Mouse (Mus musculus): ENCODE measurements around the gene Kctd15.

The Kctd15 gene

DNA sequence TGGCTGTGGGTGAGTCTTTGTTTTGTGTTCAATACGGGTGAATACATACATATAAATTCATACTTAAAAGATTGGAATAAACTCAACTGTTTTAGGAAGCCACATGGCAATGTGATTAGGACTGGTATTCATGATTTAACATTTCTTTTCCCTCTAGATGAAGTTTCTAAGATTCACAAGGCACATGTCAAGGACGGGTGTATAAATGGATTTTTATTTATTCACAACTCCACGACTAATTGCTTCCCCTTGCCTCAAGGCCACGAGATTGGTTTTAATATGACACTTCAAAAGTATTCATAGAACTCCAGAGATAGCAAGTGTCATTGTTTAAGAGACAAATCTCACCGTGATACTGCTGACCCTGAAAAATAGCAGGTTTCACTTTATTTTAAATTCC, at the start of gene Kctd15:
TSS of gene Kctd15 (minus strand) at position 101 of the 400 bp plus-strand sequence.
- DNase-seq (ENCODE audit: low spot score), result no peak

- DNase-seq (ENCODE audit: low spot score), result peak; percentile 31
Observed at GRCm38 (mm10) chr7:34704401-34704800, 47.9 kb upstream of the Kctd15 start.

GRCm38 (mm10) chr7:34703437-34703836, 46.9 kb upstream of the Kctd15 start:
- no peak for DNase-seq (ENCODE audit: low spot score)

- peak; percentile 73 for DNase-seq (ENCODE audit: low spot score)
Observed at GRCm38 (mm10) chr7:34702718-34703351, 46.3 kb upstream of the Kctd15 start.

GRCm38 (mm10) chr7:34699888-34700287, 43.4 kb upstream of the Kctd15 start:
- DNase-seq (ENCODE audit: low spot score), result no peak

- DNase-seq (ENCODE audit: low spot score), result no peak
Observed at GRCm38 (mm10) chr7:34698221-34698620, 41.7 kb upstream of the Kctd15 start.

DNA sequence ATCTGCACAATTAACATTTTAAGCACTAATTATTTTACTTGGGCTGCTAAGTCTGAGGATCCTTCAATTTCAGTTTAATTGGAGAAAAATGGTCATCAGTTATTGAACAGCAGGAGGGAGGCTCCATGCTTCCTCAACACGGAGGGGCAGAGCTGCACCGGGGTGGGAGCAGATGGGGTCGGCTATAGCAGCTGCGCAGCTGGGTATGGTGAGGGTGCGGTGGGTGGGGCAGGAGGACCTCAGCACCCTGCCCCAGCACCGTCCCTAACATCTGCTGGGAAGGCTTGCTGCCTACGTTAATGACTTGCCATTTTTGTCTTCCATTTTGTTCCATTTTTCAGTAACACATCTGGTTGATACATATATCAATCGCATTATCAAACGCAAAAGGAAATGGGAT, 39.6 kb upstream of the Kctd15 start:
- no peak for DNase-seq (ENCODE audit: low spot score)

GRCm38 (mm10) chr7:34694898-34695297, 38.4 kb upstream of the Kctd15 start:
- peak; percentile 47 for DNase-seq (ENCODE audit: low spot score)

GRCm38 (mm10) chr7:34693916-34694315, 37.4 kb upstream of the Kctd15 start:
- no peak for DNase-seq (ENCODE audit: low spot score)

DNA sequence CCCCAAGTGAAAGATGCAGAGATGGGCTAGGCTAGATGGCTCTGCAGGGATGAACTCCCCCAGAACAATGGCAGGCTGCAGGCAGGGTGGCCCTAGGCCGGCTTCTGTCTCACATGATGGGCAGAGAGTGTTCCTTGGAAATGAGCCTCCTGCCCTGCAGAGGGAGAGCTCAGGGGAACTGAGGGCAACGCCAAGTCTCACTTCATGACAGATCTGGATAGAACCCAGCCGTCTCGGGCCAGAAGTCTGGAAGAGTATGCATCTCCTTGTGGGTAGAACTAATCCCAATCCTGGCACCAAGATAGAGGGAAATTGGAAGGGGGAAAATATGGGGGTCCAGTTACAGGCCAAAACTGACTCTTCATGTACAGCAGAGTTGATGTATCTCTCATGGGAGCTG, 36.5 kb upstream of the Kctd15 start:
- no peak for DNase-seq (ENCODE audit: low spot score)

DNA sequence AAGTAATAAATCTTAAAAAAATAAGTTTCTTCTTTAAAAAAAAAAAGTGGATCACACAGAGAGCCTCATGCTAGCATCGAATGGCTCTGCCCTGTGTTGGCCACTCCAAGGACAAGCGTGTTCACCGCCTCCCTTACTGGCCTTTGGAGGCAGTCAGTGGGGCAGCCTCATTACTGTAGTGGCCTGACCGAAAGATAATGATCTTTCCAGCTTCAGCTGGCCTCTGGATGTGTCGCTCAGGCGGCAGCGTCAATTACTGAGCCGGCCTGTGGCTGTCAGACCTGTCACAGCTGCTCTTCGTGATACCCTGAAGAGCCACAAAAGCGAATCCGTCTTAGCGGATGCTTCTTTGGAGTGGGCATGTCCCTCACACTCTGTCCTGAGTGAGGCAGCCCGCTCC, 33.6 kb upstream of the Kctd15 start:
- peak; percentile 76 for DNase-seq (ENCODE audit: low spot score)

- no peak for DNase-seq (ENCODE audit: low spot score)
Observed at GRCm38 (mm10) chr7:34689028-34689427, 32.5 kb upstream of the Kctd15 start.

DNA sequence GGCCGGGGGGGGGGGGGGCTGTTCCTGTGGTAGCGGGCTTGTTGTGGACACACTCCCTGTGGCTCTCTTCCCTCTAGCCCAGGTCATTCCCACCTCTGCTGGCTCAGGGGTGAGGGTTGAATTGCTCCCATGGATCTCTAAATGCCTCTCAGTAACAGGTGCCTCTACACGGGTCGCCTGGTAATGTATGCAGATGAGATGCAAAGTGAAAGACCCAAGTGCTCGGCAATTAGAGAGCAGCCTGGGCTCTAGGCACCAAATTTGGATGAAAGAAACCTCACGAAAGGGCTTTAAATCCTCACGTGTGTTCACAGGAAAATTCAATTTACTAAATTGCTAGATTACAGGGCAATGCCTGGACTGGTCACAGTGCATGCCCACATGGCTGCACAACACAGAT, 29.3 kb upstream of the Kctd15 start:
- no peak for DNase-seq (ENCODE audit: low spot score)

DNA sequence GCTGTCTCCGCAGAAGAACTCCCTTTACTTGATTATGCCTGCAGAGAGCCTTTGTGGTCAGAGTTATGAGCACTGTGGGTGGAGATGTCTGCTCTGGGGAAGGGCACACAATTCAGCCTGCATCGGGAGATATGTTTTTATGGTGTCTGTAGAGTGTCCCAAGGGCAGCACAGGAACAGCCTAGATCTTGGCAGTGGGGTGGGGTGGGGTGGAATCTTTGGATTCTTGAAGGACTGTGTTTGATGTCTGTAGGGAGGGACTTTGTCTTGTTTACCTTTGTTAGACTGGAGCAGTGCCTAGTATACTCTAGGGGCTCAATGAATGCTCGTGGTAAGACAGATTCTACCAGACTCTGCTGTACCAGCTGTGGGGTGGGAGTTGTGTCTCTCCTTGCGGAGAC, 28.6 kb upstream of the Kctd15 start:
- no peak for DNase-seq (ENCODE audit: low spot score)

- DNase-seq (ENCODE audit: low spot score), result no peak
Observed at GRCm38 (mm10) chr7:34680771-34681421, 24.4 kb upstream of the Kctd15 start.

DNA sequence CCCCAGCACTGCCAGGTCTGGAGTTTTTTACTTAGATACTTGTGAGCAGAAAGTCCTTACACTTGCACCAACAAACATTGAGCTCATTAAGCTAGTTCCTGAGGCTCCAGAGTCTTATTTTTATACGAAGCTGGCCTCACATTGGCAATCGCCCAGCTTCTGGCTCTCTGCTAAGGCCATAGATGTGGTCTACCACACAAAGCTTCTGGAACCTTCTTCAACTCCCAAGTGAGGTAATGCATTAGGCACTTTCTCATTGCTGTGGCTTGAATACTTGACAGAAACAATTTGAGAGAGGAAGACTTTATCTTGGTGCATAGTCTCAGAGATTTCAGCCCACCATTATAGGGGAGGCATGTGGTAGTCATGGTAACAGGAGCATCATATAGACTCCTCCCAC, 23.4 kb upstream of the Kctd15 start:
- no peak for DNase-seq (ENCODE audit: low spot score)

DNA sequence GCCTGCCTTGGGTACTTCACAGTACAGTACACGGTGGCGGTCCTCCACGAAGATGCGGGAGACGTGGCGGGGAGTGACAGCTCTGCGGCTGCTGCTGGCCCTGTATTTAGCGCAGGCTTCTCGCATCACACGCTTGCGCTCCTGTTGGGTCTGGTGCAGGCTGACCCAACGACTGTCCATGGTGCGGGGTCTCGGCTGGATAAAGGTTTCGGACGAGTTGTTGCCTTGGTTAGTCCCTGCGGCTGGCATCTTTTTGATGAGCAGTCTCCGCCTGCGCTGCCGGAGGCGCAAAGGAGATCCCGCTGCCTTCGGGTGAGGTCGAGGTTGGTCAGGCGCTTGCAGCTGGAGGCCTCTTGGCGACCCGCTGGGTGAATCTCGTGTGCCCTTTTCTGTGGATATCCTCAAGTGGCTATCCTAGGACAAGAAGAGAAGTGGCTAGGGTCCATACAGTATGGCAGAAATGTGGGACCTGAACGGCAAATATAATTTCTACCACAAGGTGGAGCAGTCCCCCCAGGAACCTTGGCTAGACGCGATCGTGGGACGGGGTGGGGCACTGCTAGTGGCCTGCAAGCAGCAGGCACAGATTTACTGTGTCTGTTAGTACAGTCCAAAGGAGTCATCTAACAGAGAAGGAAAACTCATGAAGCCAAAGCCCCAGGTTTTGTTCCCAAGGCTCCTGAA, 19.4 kb upstream of the Kctd15 start:
- DNase-seq (ENCODE audit: low spot score), result peak; percentile 94

- no peak for DNase-seq (ENCODE audit: low spot score)
Observed at GRCm38 (mm10) chr7:34675120-34675790, 18.7 kb upstream of the Kctd15 start.

DNA sequence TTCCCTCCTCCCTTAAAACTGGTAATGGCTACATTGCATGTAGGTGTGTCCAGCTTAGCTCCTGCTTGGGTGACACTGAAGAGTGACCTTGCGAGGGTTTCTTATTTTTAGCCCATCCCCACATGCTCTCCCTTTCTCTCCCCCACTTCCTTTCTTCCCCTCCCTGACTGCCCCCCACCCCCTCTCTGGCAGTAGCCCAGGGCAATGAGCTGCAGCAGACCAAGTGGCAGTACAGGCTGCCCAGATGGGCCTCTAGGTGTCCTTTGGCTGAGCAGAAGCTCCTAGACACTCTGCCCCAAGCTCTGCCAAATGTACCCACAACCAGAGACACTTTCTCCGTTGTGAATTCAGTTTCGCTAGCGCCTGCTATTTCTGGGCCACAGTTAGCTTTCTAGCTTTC, 16.4 kb upstream of the Kctd15 start:
- no peak for DNase-seq (ENCODE audit: low spot score)

DNA sequence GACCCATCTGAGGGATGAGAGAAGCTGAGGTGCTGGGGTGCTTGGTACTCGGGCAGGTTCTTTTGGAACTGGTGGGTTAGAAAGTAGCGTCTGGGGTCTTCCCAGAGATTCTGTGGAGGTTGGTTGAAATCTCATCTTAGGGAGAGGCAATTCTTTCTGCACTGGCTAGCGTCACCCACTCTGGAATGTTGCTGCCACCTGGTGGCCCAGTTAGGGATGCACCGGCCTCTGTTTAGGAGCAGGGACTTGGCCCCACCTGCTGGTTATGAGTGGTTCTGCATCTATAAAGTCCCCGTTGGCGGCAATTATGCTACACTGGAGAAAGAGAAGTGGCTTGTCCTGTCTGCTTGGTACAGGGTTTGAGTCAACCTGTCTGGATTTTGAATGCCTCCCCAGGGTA, 15.4 kb upstream of the Kctd15 start:
- peak; percentile 97 for DNase-seq (ENCODE audit: low spot score)

DNA sequence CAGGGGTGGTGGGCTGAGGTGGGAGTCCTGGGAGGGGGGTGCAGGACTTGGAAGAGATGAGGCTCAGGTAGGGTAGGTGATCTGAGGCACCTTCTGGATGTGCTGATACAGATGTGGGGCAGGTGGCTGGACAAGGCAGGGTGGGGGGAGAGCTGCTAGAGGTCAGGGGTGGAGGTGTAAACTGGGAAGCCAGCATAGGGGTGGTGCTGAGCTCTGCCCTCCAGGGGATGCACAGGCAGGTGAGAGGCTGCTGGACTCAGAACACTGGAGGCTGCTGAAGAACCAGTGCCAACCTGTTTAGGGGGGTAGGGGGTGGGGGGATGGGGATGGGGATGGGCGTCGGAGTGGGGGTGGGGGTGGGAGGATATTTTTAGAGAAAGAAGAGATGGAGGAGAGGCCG, 14.2 kb upstream of the Kctd15 start:
- no peak for DNase-seq (ENCODE audit: low spot score)

DNA sequence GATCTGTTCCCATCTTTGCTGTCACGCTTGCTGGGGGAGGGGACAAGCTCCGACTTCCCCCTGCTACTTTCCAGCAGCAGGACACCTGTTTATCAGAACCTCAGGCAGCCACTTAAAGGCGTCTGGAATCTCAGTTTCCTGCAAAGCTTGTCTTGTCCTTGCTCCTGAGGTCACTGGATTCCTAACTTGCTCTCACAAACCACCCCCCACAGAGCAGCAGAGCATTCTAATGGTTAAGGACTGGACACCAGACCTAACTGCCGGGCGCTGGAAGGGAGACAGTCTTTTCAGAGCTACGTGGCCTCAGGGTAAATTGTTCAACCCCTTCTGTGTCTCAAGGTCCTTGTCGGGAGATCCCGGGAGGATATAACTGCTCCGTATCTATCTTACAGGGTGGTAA, 12.8 kb upstream of the Kctd15 start:
- no peak for DNase-seq (ENCODE audit: low spot score)

- DNase-seq (ENCODE audit: low spot score), result no peak
Observed at GRCm38 (mm10) chr7:34667874-34668273, 11.3 kb upstream of the Kctd15 start.
